Mouse (Mus musculus) ES-E14 (cell line): ENCODE data around the gene Mgmt.

ENCODE experiments used
- CHD2 ChIP-seq: IDR thresholded peaks from 2 replicates; pipeline ENCODE4 v1.6.1; 2014; ENCODE audit warnings: mild to moderate bottlenecking, low read depth, low read length, inconsistent platforms
- MAFK ChIP-seq: IDR thresholded peaks from 2 replicates; pipeline ENCODE4 v1.6.1; 2014; ENCODE audit warnings: mild to moderate bottlenecking, low read depth, low read length, inconsistent platforms; ENCODE audit not compliant: insufficient read depth

- no peak for TF ChIP-seq MAFK
- TF ChIP-seq CHD2, result no peak
Observed at GRCm38 (mm10) chr7:137112101-137112500, 217.7 kb downstream of the Mgmt start.
